Mouse (Mus musculus) MEL (cell line): ENCODE results near the gene Abca13. TPM values are rescaled to one million over a fixed set of nuclear protein-coding genes. Genes with fewer than 3 reads are reported as not detected.
A peak's percentile ranks its signal among the peaks of the same experiment; 100 is the strongest.
"Not testable (repeated sequence)": the region's sequence is repeated elsewhere in the genome, so short reads cannot be mapped to it uniquely, and the experiment has no call there.

Source experiments
- DNase-seq: peaks from one replicate; pipeline ENCODE4 v3.0.0; 2011; ENCODE audit warnings: low read depth, low spot score
- H3K27ac ChIP-seq: 2 replicates; pipeline ENCODE4 v1.5.1; 2012; ENCODE audit warnings: low read depth, mild to moderate bottlenecking, control low read depth, low read length, moderate library complexity; ENCODE audit not compliant: control insufficient read depth
- H3K27me3 ChIP-seq, 2 experiments: fragments of 150-350 bp in 1 of 2; sonication (generic) in 1 of 2; 2 replicates each; pipeline ENCODE4 v1.6.1; 2012; ENCODE audit warnings: low read length in 2 of 2, mild to moderate bottlenecking in 2 of 2, improper control_type of control experiment in 1 of 2, moderate library complexity in 1 of 2; ENCODE audit not compliant: insufficient read depth in 2 of 2, control insufficient read depth in 1 of 2
- H3K36me3 ChIP-seq, 2 experiments: 2 replicates each; pipeline ENCODE4 v1.6.1; 2012 to 2014; ENCODE audit warnings: low read length in 2 of 2, improper control_type of control experiment in 1 of 2, inconsistent platforms in 1 of 2, mild to moderate bottlenecking in 1 of 2; ENCODE audit not compliant: insufficient read depth in 2 of 2, control insufficient read depth in 1 of 2
- H3K4me1 ChIP-seq, 2 experiments: fragments of 150-350 bp in 1 of 2; sonication (generic) in 1 of 2; 2 replicates each; pipeline ENCODE4 v1.6.1; 2012; ENCODE audit warnings: low read length in 2 of 2, improper control_type of control experiment in 1 of 2, mild to moderate bottlenecking in 1 of 2; ENCODE audit not compliant: insufficient read depth in 2 of 2, control insufficient read depth in 1 of 2
- H3K4me3 ChIP-seq, 2 experiments: fragments of 150-350 bp in 1 of 2; sonication (generic) in 1 of 2; 2 replicates each; pipeline ENCODE4 v1.5.1; 2012; ENCODE audit warnings: low read depth in 2 of 2, low read length in 2 of 2, mild to moderate bottlenecking in 2 of 2, moderate library complexity in 2 of 2, control low read depth in 1 of 2, improper control_type of control experiment in 1 of 2; ENCODE audit not compliant: control insufficient read depth in 1 of 2, insufficient read depth in 1 of 2
- H3K79me2 ChIP-seq: 2 replicates; pipeline ENCODE4 v1.6.1; 2012; ENCODE audit warnings: mild to moderate bottlenecking, low read length, moderate library complexity; ENCODE audit not compliant: control insufficient read depth, poor library complexity, insufficient read depth
- H3K9ac ChIP-seq: 2 replicates; pipeline ENCODE4 v1.6.1; 2012; ENCODE audit warnings: low read depth, mild to moderate bottlenecking, control low read depth, low read length, moderate library complexity; ENCODE audit not compliant: control insufficient read depth, poor library complexity, severe bottlenecking
- H3K9me3 ChIP-seq: fragments of 150-350 bp; sonication (generic); replicated peaks from 2 replicates; pipeline ENCODE4 v1.6.1; 2012; ENCODE audit warnings: mild to moderate bottlenecking, low read length, improper control_type of control experiment, moderate library complexity; ENCODE audit not compliant: insufficient read depth
- CTCF ChIP-seq, 3 experiments: IDR thresholded peaks in 2 of 3; conservative IDR thresholded peaks in 1 of 3; 2 replicates each; pipeline ENCODE4 v1.5.1; 2011 to 2012; ENCODE audit warnings: low read length in 3 of 3, low read depth in 2 of 3, mild to moderate bottlenecking in 2 of 3, improper control_type of control experiment in 1 of 3, inconsistent platforms in 1 of 3, mixed read lengths in 1 of 3, moderate library complexity in 1 of 3; ENCODE audit not compliant: control insufficient read depth in 1 of 3, insufficient read depth in 1 of 3, poor library complexity in 1 of 3, severe bottlenecking in 1 of 3
- JUND ChIP-seq: IDR thresholded peaks from 2 replicates; pipeline ENCODE4 v1.6.1; 2011; ENCODE audit warnings: low read depth, mild to moderate bottlenecking, improper control_type of control experiment, low read length
- MXI1 ChIP-seq: IDR thresholded peaks from 2 replicates; pipeline ENCODE4 v1.6.1; 2011; ENCODE audit warnings: mild to moderate bottlenecking, low read depth, low read length, improper control_type of control experiment
- SIN3A ChIP-seq: IDR thresholded peaks from 2 replicates; pipeline ENCODE4 v1.6.1; 2012; ENCODE audit warnings: low read length, improper control_type of control experiment, inconsistent platforms
- SMC3 ChIP-seq: IDR thresholded peaks from 2 replicates; pipeline ENCODE4 v1.6.1; 2011; ENCODE audit warnings: low read depth, low read length, improper control_type of control experiment
- TAL1 ChIP-seq: IDR thresholded peaks from 2 replicates; pipeline ENCODE4 v1.6.1; 2012; ENCODE audit warnings: mild to moderate bottlenecking, inconsistent platforms, low read length, moderate library complexity, mixed read lengths
- TCF12 ChIP-seq: IDR thresholded peaks from 2 replicates; pipeline ENCODE4 v1.6.1; 2014; ENCODE audit warnings: low read depth, mild to moderate bottlenecking, inconsistent platforms, low read length, improper control_type of control experiment, moderate library complexity
- USF1 ChIP-seq: IDR thresholded peaks from 2 replicates; pipeline ENCODE4 v1.6.1; 2014; ENCODE audit warnings: low read depth, mild to moderate bottlenecking, inconsistent platforms, low read length, improper control_type of control experiment, moderate library complexity
- USF2 ChIP-seq, 2 experiments: IDR thresholded peaks; 2 replicates each; pipeline ENCODE4 v1.6.1; 2011 to 2012; ENCODE audit warnings: improper control_type of control experiment in 2 of 2, low read length in 2 of 2, borderline replicate concordance in 1 of 2, inconsistent platforms in 1 of 2, low read depth in 1 of 2, mild to moderate bottlenecking in 1 of 2; ENCODE audit not compliant: insufficient read depth in 1 of 2
- polyA plus RNA-seq, 2 experiments: library from polyadenylated mRNA; stranded (reverse) in 1 of 2; unstranded in 1 of 2; fragments of >175 nt in 1 of 2; fragments of >200 nt in 1 of 2; gene quantifications; 2 replicates each; pipeline versions ENCODE4 v1.2.1 to v1.2.4; 2012; ENCODE audit warnings: low replicate concordance in 2 of 2, low read depth in 1 of 2; ENCODE audit not compliant: insufficient read length in 2 of 2, insufficient read depth in 1 of 2, missing spikeins in 1 of 2
- total RNA-seq: library from RNA; depleted of rRNA; stranded (reverse); fragments of 300-350 nt; gene quantifications from 2 replicates; pipeline ENCODE4 v1.2.3, GENCODE M21; 2012

Abca13 gene
- total and polyA plus RNA-seq, 3 experiments, result not detected

GRCm38 (mm10) chr11:9226399-9226798, 34.7 kb downstream of the Abca13 start:
- no peak overlapping the region for H3K9ac ChIP-seq
- H3K27ac ChIP-seq, result no peak overlapping the region
- no peaks in the 10 kb centered on the region for H3K9me3 ChIP-seq
- H3K79me2 ChIP-seq, result no peaks in the 10 kb centered on the region
- no peaks in the 10 kb centered on the region for H3K4me1 ChIP-seq
- DNase-seq, result no peak
- H3K36me3 ChIP-seq, result no peaks in the 10 kb centered on the region
- peaks cover 0 to 1% of the 10 kb centered on the region in 2 experiments; a peak in 1 of 4 replicates for H3K27me3 ChIP-seq
- TF ChIP-seq TCF12 (no peak), MXI1 (no peak), SMC3 (no peak)
- H3K4me3 ChIP-seq, result no peak overlapping the region

- H3K27me3 ChIP-seq, H3K4me3 ChIP-seq, H3K9ac ChIP-seq, H3K79me2 ChIP-seq, H3K4me1 ChIP-seq, H3K9me3 ChIP-seq, H3K36me3 ChIP-seq, H3K27ac ChIP-seq: not testable (repeated sequence)
- 0 out of 2 replicates have a peak, but pooled peaks have one; percentile 7 for TF ChIP-seq SMC3
- peak; percentile 21 to 31 (median 26); a peak in 5 of 6 replicates for TF ChIP-seq CTCF (IDR thresholded peaks at IDR 0.05 in 2 of 3, conservative IDR thresholded peaks at IDR 0.05 in 1 of 3; ENCODE audit: control insufficient read depth in 1 of 3, insufficient read depth in 1 of 3, low read depth in 2 of 3, low read length in 3 of 3, poor library complexity in 1 of 3, severe bottlenecking in 1 of 3)
- peak; percentile 11 for DNase-seq
Measured at GRCm38 (mm10) chr11:9249627-9250026, 57.9 kb downstream of the Abca13 start.

- not testable (repeated sequence) for H3K79me2 ChIP-seq, H3K36me3 ChIP-seq, H3K4me1 ChIP-seq, H3K4me3 ChIP-seq, H3K9ac ChIP-seq, H3K9me3 ChIP-seq, H3K27ac ChIP-seq, H3K27me3 ChIP-seq, DNase-seq
Measured at GRCm38 (mm10) chr11:9263072-9263471, 71.3 kb downstream of the Abca13 start.

GRCm38 (mm10) chr11:9269090-9269489, 77.3 kb downstream of the Abca13 start:
- TF ChIP-seq USF1 (no peak), USF2 (IDR thresholded peaks at IDR 0.05; ENCODE audit: borderline replicate concordance in 1 of 2, insufficient read depth in 1 of 2, low read depth in 1 of 2, low read length in 2 of 2) (no peak), SIN3A (no peak), JUND (no peak), TAL1 (no peak)
- no peaks in the 10 kb centered on the region for H3K27me3 ChIP-seq
- DNase-seq, result no peak
- H3K27ac ChIP-seq, result no peak overlapping the region
- no peaks in the 10 kb centered on the region for H3K4me1 ChIP-seq
- H3K79me2 ChIP-seq, result no peaks in the 10 kb centered on the region
- no peak overlapping the region for H3K9ac ChIP-seq
- H3K4me3 ChIP-seq, result no peak overlapping the region
- H3K9me3 ChIP-seq, result no peaks in the 10 kb centered on the region
- no peaks in the 10 kb centered on the region for H3K36me3 ChIP-seq
